Mouse (Mus musculus): ENCODE results near the gene Bms1.

Gene Bms1

GRCm38 (mm10) chr6:118336541-118337480 lies 82.5 kb downstream of the Bms1 start:
- DNase-seq (ENCODE audit: low read depth, low spot score) = no peak
- Histone ChIP-seq H3K27me3 (ENCODE audit: control insufficient read depth, insufficient read depth, low read length, poor library complexity, severe bottlenecking) (no peaks in the 10 kb centered on the region), H3K36me3 (ENCODE audit: control insufficient read depth, insufficient read depth, low read length, poor library complexity, severe bottlenecking) (no peaks in the 10 kb centered on the region)

GRCm38 (mm10) chr6:118335934-118336450 lies 83.3 kb downstream of the Bms1 start:
- no peaks in the 10 kb centered on the region for H3K36me3 ChIP-seq (ENCODE audit: control insufficient read depth, insufficient read depth, low read length, poor library complexity, severe bottlenecking)
- DNase-seq (ENCODE audit: low read depth, low spot score) = no peak
- H3K27me3 ChIP-seq (ENCODE audit: control insufficient read depth, insufficient read depth, low read length, poor library complexity, severe bottlenecking) = no peaks in the 10 kb centered on the region

GRCm38 (mm10) chr6:118333861-118334260 lies 85.4 kb downstream of the Bms1 start:
- no peak for DNase-seq (ENCODE audit: low read depth, low spot score)
- Histone ChIP-seq H3K27me3 (ENCODE audit: control insufficient read depth, insufficient read depth, low read length, poor library complexity, severe bottlenecking) (no peaks in the 10 kb centered on the region), H3K36me3 (ENCODE audit: control insufficient read depth, insufficient read depth, low read length, poor library complexity, severe bottlenecking) (no peaks in the 10 kb centered on the region)

All from splenic B cell, adult 2 months (primary cell).